Mouse (Mus musculus) midbrain, embryonic 12.5 days (tissue): ENCODE results near the gene Krt7. TPM values are rescaled to one million over a fixed set of nuclear protein-coding genes. Genes with fewer than 3 reads are reported as not detected.

Source experiments
- ATAC-seq: fragments of 200-750 bp; cut with Nextera tagmentation; 2 replicates; pipeline ENCODE4 v1.8.0; 2017; ENCODE audit warnings: low read depth, moderate TSS enrichment, moderate library complexity; ENCODE audit not compliant: low FRiP score
- H3K27ac ChIP-seq: fragments of 300-500 bp; sonication (generic); replicated peaks from 2 replicates; pipeline ENCODE4 v1.5.1; 2016; ENCODE audit warnings: mild to moderate bottlenecking
- H3K27me3 ChIP-seq: fragments of 300-500 bp; sonication (generic); 2 replicates; pipeline ENCODE4 v1.6.1; 2016; ENCODE audit warnings: mild to moderate bottlenecking
- H3K36me3 ChIP-seq: fragments of 300-500 bp; sonication (generic); 2 replicates; pipeline ENCODE4 v1.6.1; 2016
- H3K4me1 ChIP-seq: fragments of 300-500 bp; sonication (generic); 2 replicates; pipeline ENCODE4 v1.6.1; 2016
- H3K4me2 ChIP-seq: fragments of 300-500 bp; sonication (generic); replicated peaks from 2 replicates; pipeline ENCODE4 v1.6.1; 2016; ENCODE audit warnings: mild to moderate bottlenecking, moderate library complexity
- H3K4me3 ChIP-seq: fragments of 300-500 bp; sonication (generic); 2 replicates; pipeline ENCODE4 v1.5.1; 2016; ENCODE audit warnings: mild to moderate bottlenecking
- H3K9ac ChIP-seq: fragments of 300-500 bp; sonication (generic); replicated peaks from 2 replicates; pipeline ENCODE4 v1.6.1; 2016; ENCODE audit warnings: mild to moderate bottlenecking, moderate library complexity
- H3K9me3 ChIP-seq: fragments of 300-500 bp; sonication (generic); 2 replicates; pipeline ENCODE4 v1.6.1; 2016; ENCODE audit warnings: mild to moderate bottlenecking
- WGBS: fragments of 180-500 bp; shearing (Covaris S2); methylation state at CpG from one replicate; pipeline ENCODE4 v1.1.7; 2016; 5-methylcytosine and 5-hydroxymethylcytosine counted together
- polyA plus RNA-seq: library from polyadenylated mRNA; unstranded; fragments of >200 nt; fragmentation: Nextera tagmentation; extraction: Ambion mirVana; gene quantifications from 2 replicates; pipeline ENCODE4 v1.2.1, GENCODE M21; 2016

Krt7 gene
- 5.8 and 6.3 TPM in 2 replicates for polyA plus RNA-seq

- H3K9me3 ChIP-seq = no peaks in the 10 kb centered on the region
- H3K4me2 ChIP-seq = no peak within 1 kb of the TSS
- H3K9ac ChIP-seq = no peak within 1 kb of the TSS
- peaks cover 36% of the 10 kb centered on the region for H3K27me3 ChIP-seq
- H3K36me3 ChIP-seq = no peaks in the 10 kb centered on the region
- H3K4me3 ChIP-seq = no peak within 1 kb of the TSS
- ATAC-seq = no peak
- H3K27ac ChIP-seq = no peak within 1 kb of the TSS
- WGBS = 51% methylated on average over 2 of the region's 2 CpGs
- 0 out of 2 replicates have a peak, but pooled peaks cover 2% of the 10 kb centered on the region for H3K4me1 ChIP-seq
These were observed at the start of gene Krt7 for GRCm38 (mm10) chr15:101410775-101411174. Krt7 (plus strand) TSS chr15:101411043.

DNA sequence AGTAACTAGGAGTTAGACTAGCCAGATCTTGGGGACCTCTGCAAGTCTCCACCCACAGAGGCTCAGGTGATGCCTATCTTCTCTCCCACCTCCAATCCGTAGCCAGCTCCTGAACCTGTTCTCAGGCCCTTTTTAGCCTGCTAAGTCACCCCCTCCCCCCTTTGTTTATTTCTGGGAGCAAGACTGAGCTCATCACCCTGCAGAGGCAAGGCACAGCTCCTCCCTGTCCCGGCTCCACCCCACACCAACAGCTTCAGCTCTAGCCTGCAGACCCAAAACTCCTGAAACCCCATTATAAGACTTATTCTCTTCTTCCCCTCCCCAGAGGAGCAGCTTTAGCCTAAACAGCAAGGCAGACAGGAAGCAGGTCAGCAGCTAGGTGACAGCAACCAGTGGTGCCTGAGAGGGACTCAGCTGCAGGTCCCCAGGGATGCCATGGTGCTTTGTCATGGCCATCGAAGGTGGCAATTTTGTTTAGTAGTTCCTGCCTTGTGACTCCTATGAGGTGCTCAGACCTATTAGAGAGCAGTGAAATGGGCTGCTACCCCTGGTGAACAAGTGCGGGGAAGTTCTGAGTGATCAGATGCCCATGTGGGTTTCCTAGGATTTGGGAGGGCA is 48.3 kb upstream of the Krt7 start:
- WGBS = 73% methylated on average over 4 of the region's 4 CpGs

GRCm38 (mm10) chr15:101363933-101364332 is 46.9 kb upstream of the Krt7 start:
- 88% methylated on average over 6 of the region's 6 CpGs for WGBS
- Histone ChIP-seq H3K9me3 (no peaks in the 10 kb centered on the region), H3K27ac (no peak overlapping the region), H3K4me1 (no peaks in the 10 kb centered on the region; the same call in 1 of the 2 replicates), H3K27me3 (peaks cover 7% of the 10 kb centered on the region; the same call in 1 of the 2 replicates), H3K4me3 (no peak overlapping the region), H3K9ac (no peak overlapping the region), H3K36me3 (no peaks in the 10 kb centered on the region), H3K4me2 (no peak overlapping the region)
- no peak for ATAC-seq

More for the DNA sequence above, 48.3 kb upstream of the Krt7 start:
- H3K27ac ChIP-seq = no peak overlapping the region
- ATAC-seq = no peak
- no peaks in the 10 kb centered on the region for H3K36me3 ChIP-seq
- H3K4me1 ChIP-seq = no peaks in the 10 kb centered on the region; the same call in 1 of the 2 replicates
- H3K9ac ChIP-seq = no peak overlapping the region
- H3K27me3 ChIP-seq = peaks cover 3% of the 10 kb centered on the region; the same call in 1 of the 2 replicates
- no peaks in the 10 kb centered on the region for H3K9me3 ChIP-seq
- no peak overlapping the region for H3K4me2 ChIP-seq
- H3K4me3 ChIP-seq = no peak overlapping the region

GRCm38 (mm10) chr15:101364425-101364824 is 46.4 kb upstream of the Krt7 start:
- Histone ChIP-seq H3K9ac (no peak overlapping the region), H3K9me3 (no peaks in the 10 kb centered on the region), H3K27ac (no peak overlapping the region), H3K4me2 (no peak overlapping the region), H3K27me3 (peaks cover 7% of the 10 kb centered on the region; the same call in 1 of the 2 replicates), H3K4me3 (no peak overlapping the region), H3K36me3 (no peaks in the 10 kb centered on the region), H3K4me1 (no peaks in the 10 kb centered on the region; the same call in 1 of the 2 replicates)
- 78% methylated on average over 6 of the region's 6 CpGs for WGBS
- ATAC-seq = no peak

- peaks cover 2% of the 10 kb centered on the region; the same call in 1 of the 2 replicates for H3K4me1 ChIP-seq
- H3K4me2 ChIP-seq = no peak overlapping the region
- no peak overlapping the region for H3K27ac ChIP-seq
- no peak overlapping the region for H3K9ac ChIP-seq
- no peaks in the 10 kb centered on the region for H3K9me3 ChIP-seq
- H3K4me3 ChIP-seq = no peak overlapping the region
- no peaks in the 10 kb centered on the region for H3K36me3 ChIP-seq
- H3K27me3 ChIP-seq = peaks cover 7% of the 10 kb centered on the region; the same call in 1 of the 2 replicates
- WGBS = 68% methylated on average over 7 of the region's 7 CpGs
- ATAC-seq = no peak
These were observed 45.8 kb upstream of the Krt7 start for GRCm38 (mm10) chr15:101364891-101365671.

DNA sequence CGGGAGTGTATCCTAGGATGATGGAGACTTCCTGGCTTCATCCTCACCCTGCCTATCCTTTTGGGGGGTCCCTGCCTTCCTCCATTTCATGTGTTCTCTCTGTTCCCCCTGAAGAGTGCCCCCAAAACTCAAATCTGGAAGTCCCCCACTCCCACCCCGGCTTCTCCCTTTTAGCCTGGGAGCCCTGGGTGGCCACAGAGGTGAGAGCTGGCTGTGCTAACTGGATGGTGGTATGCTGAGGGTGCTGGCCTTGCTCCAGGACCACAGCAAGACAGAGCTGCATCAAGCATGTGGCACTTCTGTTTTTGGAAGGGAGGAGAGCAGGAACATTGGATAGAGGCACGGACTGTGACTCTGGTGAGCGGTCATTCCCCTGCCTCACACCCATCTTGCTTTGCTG is 45.1 kb upstream of the Krt7 start:
- H3K4me1 ChIP-seq = peaks cover 3% of the 10 kb centered on the region; the same call in 1 of the 2 replicates
- WGBS = 71% methylated on average over 4 of the region's 4 CpGs
- H3K36me3 ChIP-seq = no peaks in the 10 kb centered on the region
- no peak overlapping the region for H3K27ac ChIP-seq
- no peaks in the 10 kb centered on the region for H3K9me3 ChIP-seq
- H3K27me3 ChIP-seq = peaks cover 7% of the 10 kb centered on the region; the same call in 1 of the 2 replicates
- H3K4me3 ChIP-seq = no peak overlapping the region
- H3K4me2 ChIP-seq = no peak overlapping the region
- no peak for ATAC-seq
- H3K9ac ChIP-seq = no peak overlapping the region

GRCm38 (mm10) chr15:101366482-101366881 is 44.4 kb upstream of the Krt7 start:
- no peak overlapping the region for H3K4me3 ChIP-seq
- no peak overlapping the region for H3K4me2 ChIP-seq
- no peak overlapping the region for H3K9ac ChIP-seq
- no peaks in the 10 kb centered on the region for H3K36me3 ChIP-seq
- H3K9me3 ChIP-seq = no peaks in the 10 kb centered on the region
- peaks cover 3% of the 10 kb centered on the region; the same call in 1 of the 2 replicates for H3K4me1 ChIP-seq
- ATAC-seq = no peak
- 11% methylated on average over 3 of the region's 3 CpGs for WGBS
- peaks cover 7% of the 10 kb centered on the region; the same call in 1 of the 2 replicates for H3K27me3 ChIP-seq
- no peak overlapping the region for H3K27ac ChIP-seq

GRCm38 (mm10) chr15:101366926-101367325 is 43.9 kb upstream of the Krt7 start:
- peaks cover 3% of the 10 kb centered on the region; the same call in 1 of the 2 replicates for H3K4me1 ChIP-seq
- no peaks in the 10 kb centered on the region for H3K9me3 ChIP-seq
- H3K27me3 ChIP-seq = peaks cover 7% of the 10 kb centered on the region; the same call in 1 of the 2 replicates
- H3K27ac ChIP-seq = no peak overlapping the region
- no peak overlapping the region for H3K9ac ChIP-seq
- ATAC-seq = no peak
- no peak overlapping the region for H3K4me3 ChIP-seq
- WGBS = 33% methylated on average over 2 of the region's 2 CpGs
- no peak overlapping the region for H3K4me2 ChIP-seq
- H3K36me3 ChIP-seq = no peaks in the 10 kb centered on the region

- 72% methylated on average over 8 of the region's 8 CpGs for WGBS
- Histone ChIP-seq H3K27me3 (peaks cover 7% of the 10 kb centered on the region; the same call in 1 of the 2 replicates), H3K4me2 (no peak overlapping the region), H3K4me3 (no peak overlapping the region), H3K9ac (no peak overlapping the region), H3K4me1 (peaks cover 3% of the 10 kb centered on the region; the same call in 1 of the 2 replicates), H3K36me3 (no peaks in the 10 kb centered on the region), H3K27ac (no peak overlapping the region), H3K9me3 (no peaks in the 10 kb centered on the region)
- no peak for ATAC-seq
These were observed 43.3 kb upstream of the Krt7 start for GRCm38 (mm10) chr15:101367497-101367896.

DNA sequence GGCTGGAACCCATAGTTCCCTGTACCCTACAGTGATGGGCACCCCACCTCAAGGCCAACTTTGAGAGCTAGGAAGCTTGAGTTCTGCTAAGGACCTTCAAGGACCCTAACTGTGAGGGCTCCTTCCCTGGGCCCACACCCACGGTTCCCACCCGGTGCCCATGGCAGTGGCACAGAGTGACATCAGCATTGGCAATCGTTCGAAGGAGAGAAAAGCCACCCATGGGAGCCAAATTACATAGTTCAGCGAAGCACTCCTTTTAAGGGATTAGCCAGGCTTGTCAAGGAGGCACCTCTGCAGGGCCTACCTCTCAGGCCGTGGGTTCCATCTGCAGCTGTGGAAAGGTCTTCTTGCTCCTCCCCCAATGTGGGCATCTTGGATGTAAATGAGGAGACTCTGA is 42.8 kb upstream of the Krt7 start:
- WGBS = 81% methylated on average over 6 of the region's 6 CpGs
- Histone ChIP-seq H3K4me2 (no peak overlapping the region), H3K27ac (no peak overlapping the region), H3K27me3 (peaks cover 7% of the 10 kb centered on the region; the same call in 1 of the 2 replicates), H3K9ac (no peak overlapping the region), H3K4me3 (no peak overlapping the region), H3K4me1 (peaks cover 3% of the 10 kb centered on the region; the same call in 1 of the 2 replicates), H3K36me3 (no peaks in the 10 kb centered on the region), H3K9me3 (no peaks in the 10 kb centered on the region)
- no peak for ATAC-seq

DNA sequence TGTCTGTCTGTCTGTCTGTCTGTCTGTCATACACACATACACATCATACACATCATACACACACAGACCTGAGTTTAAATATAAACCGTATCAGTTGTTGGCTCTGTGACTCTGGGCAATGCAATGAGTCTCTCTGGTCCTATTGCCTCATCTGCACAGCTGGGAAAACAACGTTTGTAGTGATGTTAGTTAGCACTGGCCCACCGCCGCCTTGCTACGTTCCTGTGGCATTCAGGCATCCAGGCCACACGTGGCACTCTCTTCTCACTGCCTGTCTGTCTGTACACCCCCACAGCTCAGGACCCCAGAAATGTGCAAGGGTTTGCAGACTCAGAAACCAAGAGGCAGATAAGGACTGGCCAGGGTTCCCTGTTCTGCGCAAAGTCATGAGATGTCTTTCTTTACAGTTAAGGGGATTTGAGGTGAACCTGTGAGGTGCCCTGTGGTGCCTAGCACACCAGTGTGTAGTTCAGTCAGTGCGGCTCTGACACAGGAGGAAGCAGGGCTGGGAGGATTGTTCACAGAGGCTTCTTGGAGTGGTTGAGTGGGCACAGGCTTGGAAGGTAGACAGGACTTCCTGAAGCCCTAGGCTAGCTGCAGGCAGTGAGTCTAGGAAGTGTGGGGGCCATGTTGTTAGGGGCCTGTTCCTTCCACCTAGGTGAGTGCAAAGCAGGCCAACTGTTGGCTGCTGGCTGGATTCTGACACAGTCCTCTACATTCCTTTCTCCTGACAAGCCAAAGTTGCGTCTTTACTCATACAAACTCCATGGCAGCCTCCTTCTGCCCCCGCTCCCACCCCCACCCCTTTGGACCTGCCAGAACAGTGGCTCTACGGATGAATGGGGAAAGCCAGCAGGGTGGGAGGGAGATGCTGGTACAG is 42.1 kb upstream of the Krt7 start:
- Histone ChIP-seq H3K9me3 (no peaks in the 10 kb centered on the region), H3K27me3 (peaks cover 7% of the 10 kb centered on the region; the same call in 1 of the 2 replicates), H3K9ac (no peak overlapping the region), H3K4me2 (no peak overlapping the region), H3K4me1 (peaks cover 3% of the 10 kb centered on the region; the same call in 1 of the 2 replicates), H3K27ac (no peak overlapping the region), H3K4me3 (no peak overlapping the region), H3K36me3 (no peaks in the 10 kb centered on the region)
- no peak for ATAC-seq
- 71% methylated on average over 11 of the region's 11 CpGs for WGBS
